Mouse (Mus musculus): ENCODE results near the gene Olfr1126. TPM values are rescaled to one million over a fixed set of nuclear protein-coding genes. Genes with fewer than 3 reads are reported as not detected.
A peak's percentile ranks its signal among the peaks of the same experiment; 100 is the strongest.

The Olfr1126 gene
- total and polyA plus RNA-seq, 3 experiments = not detected

DNA sequence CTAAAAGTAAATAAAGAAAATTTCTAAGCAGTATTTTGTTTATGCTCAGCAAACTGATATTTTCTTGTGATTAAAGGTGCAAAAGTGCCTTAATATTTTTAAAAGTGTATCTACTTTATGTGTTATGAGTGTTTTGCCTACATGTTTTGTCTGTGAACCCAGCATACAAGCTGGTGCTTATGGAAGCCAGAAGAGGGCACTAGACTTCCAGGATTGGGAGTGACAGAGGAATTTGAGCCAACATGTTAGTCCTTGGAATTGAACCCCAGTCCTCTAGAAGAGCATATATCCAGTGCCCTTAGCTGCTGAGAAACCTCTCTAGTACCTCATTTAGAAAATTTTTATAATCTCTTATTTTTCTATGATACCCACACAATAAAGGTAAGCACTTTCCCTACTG is 26.4 kb downstream of the Olfr1126 start:
- peak; percentile 25 for TF ChIP-seq RAD21 (IDR thresholded peaks at IDR 0.05; ENCODE audit: low read depth, low read length)
- no peak for TF ChIP-seq NELFE (IDR thresholded peaks at IDR 0.05; ENCODE audit: low read depth, low read length)
- peak in 1 of 3 experiments; percentile 24; a peak in 2 of 6 replicates for TF ChIP-seq CTCF (IDR thresholded peaks at IDR 0.05 in 2 of 3, conservative IDR thresholded peaks at IDR 0.05 in 1 of 3; ENCODE audit: control insufficient read depth in 1 of 3, insufficient read depth in 1 of 3, low read depth in 2 of 3, low read length in 3 of 3, poor library complexity in 1 of 3, severe bottlenecking in 1 of 3)
- Histone ChIP-seq H3K9ac (ENCODE audit: control insufficient read depth, low read depth, low read length, poor library complexity, severe bottlenecking) (no peak overlapping the region), H3K79me2 (ENCODE audit: control insufficient read depth, insufficient read depth, low read length, poor library complexity) (no peaks in the 10 kb centered on the region), H3K27me3 (ENCODE audit: control insufficient read depth in 1 of 2, insufficient read depth in 2 of 2, low read length in 2 of 2) (no peaks in the 10 kb centered on the region), H3K9me3 (replicated peaks; ENCODE audit: insufficient read depth, low read length) (no peaks in the 10 kb centered on the region), H3K4me3 (ENCODE audit: control insufficient read depth in 1 of 2, insufficient read depth in 1 of 2, low read depth in 2 of 2, low read length in 2 of 2) (no peak overlapping the region), H3K27ac (ENCODE audit: control insufficient read depth, low read depth, low read length) (no peak overlapping the region), H3K4me1 (ENCODE audit: control insufficient read depth in 1 of 2, insufficient read depth in 2 of 2, low read length in 2 of 2) (no peaks in the 10 kb centered on the region), H3K36me3 (ENCODE audit: control insufficient read depth in 1 of 2, insufficient read depth in 2 of 2, low read length in 2 of 2) (no peaks in the 10 kb centered on the region)
- peak; percentile 5 for DNase-seq (ENCODE audit: low read depth, low spot score)

- TF ChIP-seq GATA1 (IDR thresholded peaks at IDR 0.05; ENCODE audit: low read depth, low read length) (no peak), KAT2A (conservative IDR thresholded peaks at IDR 0.05; ENCODE audit: low read depth, low read length) (no peak), POLR2A (IDR thresholded peaks at IDR 0.05; ENCODE audit: control insufficient read depth in 1 of 2, insufficient read depth in 1 of 2, low read depth in 1 of 2, low read length in 2 of 2, poor library complexity in 1 of 2) (no peak), MAX (IDR thresholded peaks at IDR 0.05; ENCODE audit: low read length) (no peak), ELF1 (IDR thresholded peaks at IDR 0.05; ENCODE audit: low read depth, low read length) (no peak), CHD2 (IDR thresholded peaks at IDR 0.05; ENCODE audit: low read length) (no peak), TBP (IDR thresholded peaks at IDR 0.05; ENCODE audit: low read depth, low read length) (no peak), RAD21 (IDR thresholded peaks at IDR 0.05; ENCODE audit: low read depth, low read length) (no peak), TAL1 (IDR thresholded peaks at IDR 0.05; ENCODE audit: low read length) (no peak), EP300 (IDR thresholded peaks at IDR 0.05; ENCODE audit: low read depth in 1 of 2, low read length in 2 of 2) (no peak), MYC (IDR thresholded peaks at IDR 0.05; ENCODE audit: low read depth, low read length) (no peak), POLR2AphosphoS2 (IDR thresholded peaks at IDR 0.05; ENCODE audit: low read length) (no peak), TCF12 (IDR thresholded peaks at IDR 0.05; ENCODE audit: low read depth, low read length) (no peak), MAZ (IDR thresholded peaks at IDR 0.05; ENCODE audit: low read depth, low read length) (no peak), POLR2AphosphoS5 (IDR thresholded peaks at IDR 0.05; ENCODE audit: borderline replicate concordance, low read depth, low read length) (no peak), MYB (IDR thresholded peaks at IDR 0.05; ENCODE audit: low read depth, low read length) (no peak), MEF2A (IDR thresholded peaks at IDR 0.05; ENCODE audit: extremely low read depth, insufficient replicate concordance, low read depth, low read length, poor library complexity, severe bottlenecking) (no peak), RCOR1 (IDR thresholded peaks at IDR 0.05; ENCODE audit: low read depth, low read length) (no peak)
- H3K4me3 ChIP-seq (ENCODE audit: control insufficient read depth in 1 of 2, insufficient read depth in 1 of 2, low read depth in 2 of 2, low read length in 2 of 2) = no peak overlapping the region
- no peaks in the 10 kb centered on the region for H3K4me1 ChIP-seq (ENCODE audit: control insufficient read depth in 1 of 2, insufficient read depth in 2 of 2, low read length in 2 of 2)
- no peak for DNase-seq (ENCODE audit: low read depth, low spot score)
- no peak overlapping the region for H3K27ac ChIP-seq (ENCODE audit: control insufficient read depth, low read depth, low read length)
- H3K9me3 ChIP-seq (replicated peaks; ENCODE audit: insufficient read depth, low read length) = no peaks in the 10 kb centered on the region
- H3K36me3 ChIP-seq (ENCODE audit: control insufficient read depth in 1 of 2, insufficient read depth in 2 of 2, low read length in 2 of 2) = no peaks in the 10 kb centered on the region
- H3K27me3 ChIP-seq (ENCODE audit: control insufficient read depth in 1 of 2, insufficient read depth in 2 of 2, low read length in 2 of 2) = no peaks in the 10 kb centered on the region
- H3K9ac ChIP-seq (ENCODE audit: control insufficient read depth, low read depth, low read length, poor library complexity, severe bottlenecking) = no peak overlapping the region
- H3K79me2 ChIP-seq (ENCODE audit: control insufficient read depth, insufficient read depth, low read length, poor library complexity) = no peaks in the 10 kb centered on the region
These were observed 27.4 kb downstream of the Olfr1126 start for GRCm38 (mm10) chr2:87481158-87481557.
